Mouse (Mus musculus) testis, adult 2 months (tissue): Measurements from ENCODE around the gene Aplnr. TPM values are rescaled to one million over a fixed set of nuclear protein-coding genes. Genes with fewer than 3 reads are reported as not detected.

ENCODE experiments used
- H3K27ac ChIP-seq: fragments of 200-500 bp; 2 replicates; pipeline ENCODE4 v1.5.1; 2012; ENCODE audit warnings: low read depth, low read length; ENCODE audit not compliant: control insufficient read depth, insufficient read depth
- H3K27me3 ChIP-seq: fragments of 200-500 bp; 2 replicates; pipeline ENCODE4 v1.6.1; 2012; ENCODE audit warnings: mild to moderate bottlenecking, low read length, moderate library complexity; ENCODE audit not compliant: control insufficient read depth, insufficient read depth
- H3K36me3 ChIP-seq: fragments of 200-500 bp; 2 replicates; pipeline ENCODE4 v1.6.1; 2012; ENCODE audit warnings: mild to moderate bottlenecking, low read length; ENCODE audit not compliant: control insufficient read depth, insufficient read depth
- H3K4me1 ChIP-seq: fragments of 200-500 bp; 2 replicates; pipeline ENCODE4 v1.6.1; 2012; ENCODE audit warnings: low read length; ENCODE audit not compliant: control insufficient read depth, insufficient read depth
- H3K4me3 ChIP-seq: fragments of 200-500 bp; 2 replicates; pipeline ENCODE4 v1.5.1; 2012; ENCODE audit warnings: low read depth, mild to moderate bottlenecking, low read length, moderate library complexity, mixed read lengths; ENCODE audit not compliant: control insufficient read depth
- CTCF ChIP-seq: fragments of 200-500 bp; IDR thresholded peaks from 2 replicates; pipeline ENCODE4 v1.5.1; 2012; ENCODE audit warnings: low read depth, mild to moderate bottlenecking, inconsistent platforms, low read length, moderate library complexity; ENCODE audit not compliant: control insufficient read depth, insufficient read depth, insufficient replicate concordance
- POLR2A ChIP-seq: fragments of 200-500 bp; IDR thresholded peaks from 2 replicates; pipeline ENCODE4 v1.6.1; 2012; ENCODE audit warnings: low read depth, mild to moderate bottlenecking, inconsistent platforms, low read length, moderate library complexity; ENCODE audit not compliant: control insufficient read depth
- polyA plus RNA-seq: library from polyadenylated mRNA; depleted of rRNA; stranded (reverse); fragments of >200 nt; gene quantifications from 2 replicates; pipeline ENCODE4 v1.2.3, GENCODE M21; 2012

Aplnr gene
- polyA plus RNA-seq, 1 experiment, result 0.27 TPM

DNA sequence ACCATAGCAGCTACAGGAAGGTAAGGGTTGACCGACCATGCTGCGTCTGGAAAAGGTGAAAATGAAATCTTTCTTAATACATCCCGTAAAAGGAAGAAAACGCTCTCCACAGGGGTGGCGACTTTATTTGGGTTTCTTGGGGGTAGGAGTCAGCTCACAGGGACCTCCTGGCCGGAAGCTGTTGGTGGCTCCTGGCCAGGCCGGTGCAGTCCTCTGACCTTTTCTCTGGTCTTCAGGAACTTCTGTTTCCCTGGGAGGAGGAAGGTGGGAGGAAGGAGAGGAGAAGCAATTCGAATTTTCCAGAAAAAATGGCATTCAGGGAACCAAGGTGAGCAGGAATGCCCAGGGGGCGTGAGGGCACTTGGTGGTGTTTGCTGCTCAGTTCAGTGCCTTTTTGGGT is 19.3 kb downstream of the Aplnr start:
- Histone ChIP-seq H3K4me3 (no peak overlapping the region), H3K36me3 (no peaks in the 10 kb centered on the region), H3K27ac (no peak overlapping the region), H3K4me1 (no peaks in the 10 kb centered on the region), H3K27me3 (no peaks in the 10 kb centered on the region)
- no peak for TF ChIP-seq CTCF
- no peak for TF ChIP-seq POLR2A

DNA sequence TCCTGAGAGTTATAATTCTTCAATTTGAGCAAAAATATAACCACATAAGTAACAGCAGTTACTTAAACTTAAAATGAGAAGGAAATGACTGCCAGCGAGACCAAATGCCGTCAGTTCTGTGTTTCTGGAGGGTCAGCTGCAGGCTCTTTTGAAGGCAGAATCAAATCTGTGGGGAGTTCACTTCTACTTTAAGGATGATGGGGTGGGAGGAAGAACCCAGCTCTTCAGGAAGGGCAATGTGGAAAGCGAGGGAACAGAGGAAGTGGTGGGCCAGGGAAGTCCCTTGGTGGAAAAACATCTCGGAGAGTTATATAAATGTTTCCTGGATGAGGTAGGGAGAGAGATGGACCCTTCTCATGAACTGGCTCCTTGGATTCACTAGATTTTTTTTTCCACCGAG is 20.1 kb downstream of the Aplnr start:
- Histone ChIP-seq H3K4me3 (no peak overlapping the region), H3K27me3 (no peaks in the 10 kb centered on the region), H3K4me1 (no peaks in the 10 kb centered on the region), H3K27ac (no peak overlapping the region), H3K36me3 (no peaks in the 10 kb centered on the region)
- TF ChIP-seq CTCF (no peak), POLR2A (no peak)

DNA sequence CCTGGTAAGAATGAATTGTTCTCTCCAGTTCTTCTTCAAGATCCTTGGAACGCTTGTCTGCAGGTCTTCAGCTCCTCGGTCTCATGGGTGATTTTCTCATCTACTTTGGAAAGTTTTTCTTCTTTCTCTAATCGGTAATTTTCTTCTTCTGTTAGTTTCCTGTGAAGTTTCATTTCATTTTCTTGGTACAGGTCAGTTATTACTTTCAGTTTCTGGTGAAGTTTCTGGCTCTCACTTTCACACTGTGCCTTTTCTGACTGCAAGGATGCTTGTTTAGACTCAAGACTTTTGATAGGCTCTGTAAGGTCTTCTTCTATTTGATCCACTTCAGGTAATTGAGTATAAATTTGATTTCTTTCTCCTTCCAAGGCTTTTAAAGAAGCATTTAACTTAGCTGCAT is 21.4 kb downstream of the Aplnr start:
- H3K4me1 ChIP-seq, result no peaks in the 10 kb centered on the region
- H3K27me3 ChIP-seq, result no peaks in the 10 kb centered on the region

DNA sequence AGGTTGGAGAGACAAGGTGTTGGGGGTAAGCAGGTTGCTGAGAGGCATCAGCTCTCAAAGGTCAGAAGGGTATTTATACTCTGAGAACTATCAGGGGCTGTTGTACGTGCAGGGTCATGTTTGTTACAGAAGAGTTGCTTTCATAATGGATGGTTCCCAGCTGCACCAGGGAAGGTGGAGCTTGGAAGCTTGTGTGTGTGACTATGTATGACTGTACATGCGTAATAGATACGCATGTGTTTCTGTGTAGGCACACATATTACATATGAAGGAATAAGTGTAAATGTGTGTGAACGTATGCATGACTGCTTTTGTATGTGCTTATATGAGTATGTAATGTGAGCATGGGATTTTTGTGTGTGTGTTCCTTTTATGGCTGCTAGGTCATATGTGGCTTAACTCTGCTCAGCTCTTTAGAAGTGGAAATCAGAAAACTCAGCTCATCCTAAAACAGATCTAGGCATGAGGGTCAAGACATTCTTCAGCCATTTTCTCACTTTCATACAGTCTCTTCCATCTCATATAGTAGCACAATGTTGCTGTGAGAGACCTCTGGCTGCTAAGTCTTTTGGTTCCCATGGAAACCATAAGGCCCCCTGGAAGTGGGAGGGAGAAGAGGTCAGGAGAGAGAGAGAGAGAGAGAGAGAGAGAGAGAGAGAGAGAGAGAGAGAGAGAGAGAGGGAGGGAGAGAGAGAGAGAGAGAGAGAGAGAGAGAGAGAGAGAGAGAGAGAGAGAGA is 25.0 kb downstream of the Aplnr start:
- Histone ChIP-seq H3K36me3 (no peaks in the 10 kb centered on the region), H3K27ac (no peak overlapping the region), H3K4me1 (no peaks in the 10 kb centered on the region), H3K4me3 (no peak overlapping the region), H3K27me3 (no peaks in the 10 kb centered on the region)
- no peak for TF ChIP-seq POLR2A
- no peak for TF ChIP-seq CTCF

More for the DNA sequence above, 21.4 kb downstream of the Aplnr start:
- Histone ChIP-seq H3K27ac (no peak overlapping the region), H3K4me3 (no peak overlapping the region), H3K36me3 (no peaks in the 10 kb centered on the region)
- no peak for TF ChIP-seq CTCF
- no peak for TF ChIP-seq POLR2A

DNA sequence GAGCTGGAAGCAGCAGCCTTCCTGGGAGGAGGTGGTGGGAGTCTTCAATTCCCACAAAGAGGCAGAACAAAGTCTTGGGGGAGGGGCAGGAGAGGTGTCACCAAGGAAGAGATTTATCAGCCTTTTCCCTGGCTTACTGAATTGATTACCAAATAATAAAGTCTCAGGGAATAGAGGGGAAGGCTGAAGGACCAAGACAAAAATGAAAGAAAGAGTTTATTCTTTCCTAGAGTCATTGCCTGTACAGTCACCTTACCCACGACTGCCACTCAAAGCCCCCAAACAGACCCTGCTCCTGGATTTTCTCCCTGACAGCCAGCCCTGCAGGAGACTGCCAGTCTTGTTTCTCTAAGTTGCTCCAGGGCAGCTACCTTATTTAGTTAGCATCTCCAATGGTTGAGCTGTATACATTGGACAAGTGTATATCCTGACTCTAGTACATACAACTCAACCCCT is 25.6 kb downstream of the Aplnr start:
- no peaks in the 10 kb centered on the region for H3K36me3 ChIP-seq
- H3K27ac ChIP-seq, result no peak overlapping the region
- H3K4me3 ChIP-seq, result no peak overlapping the region
- TF ChIP-seq CTCF (no peak), POLR2A (no peak)
- H3K4me1 ChIP-seq, result no peaks in the 10 kb centered on the region
- no peaks in the 10 kb centered on the region for H3K27me3 ChIP-seq

DNA sequence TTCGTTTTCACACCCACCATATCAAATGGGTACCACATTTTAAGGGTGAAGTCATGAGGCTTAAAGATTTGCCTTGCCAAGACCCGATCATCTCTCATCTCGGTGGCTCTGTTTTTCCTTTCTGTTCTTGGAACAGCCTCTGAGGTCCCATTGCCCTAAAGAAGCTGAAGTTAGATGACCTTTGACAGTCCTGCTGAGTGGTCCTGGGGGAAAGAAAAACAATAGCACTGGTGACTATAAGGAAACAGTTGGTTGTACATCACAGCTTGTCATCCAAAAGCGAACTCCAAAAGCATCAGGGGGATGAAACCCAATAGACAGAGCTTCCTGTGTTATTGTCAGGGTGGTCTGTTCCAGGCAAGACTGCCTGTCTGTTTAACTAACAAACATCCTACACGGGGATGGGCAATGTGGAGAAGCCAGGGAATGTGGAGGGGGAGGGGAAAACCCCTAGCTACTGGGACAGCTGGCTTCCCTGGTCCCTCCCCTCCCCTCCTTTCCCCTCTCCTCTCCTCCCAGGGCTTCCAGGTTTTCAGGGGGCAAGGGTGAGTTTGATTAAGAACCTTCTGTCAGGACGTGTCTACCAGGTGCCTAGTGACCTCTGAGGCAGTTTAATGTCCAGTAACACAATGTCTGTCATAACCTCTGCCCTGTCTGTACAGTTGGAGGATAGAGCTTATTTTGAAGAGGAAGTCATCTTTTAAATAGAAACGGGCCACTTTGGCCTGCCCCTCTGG is 27.5 kb downstream of the Aplnr start:
- Histone ChIP-seq H3K36me3 (no peaks in the 10 kb centered on the region), H3K27me3 (no peaks in the 10 kb centered on the region), H3K27ac (no peak overlapping the region), H3K4me1 (no peaks in the 10 kb centered on the region), H3K4me3 (no peak overlapping the region)
- TF ChIP-seq CTCF (no peak), POLR2A (no peak)

DNA sequence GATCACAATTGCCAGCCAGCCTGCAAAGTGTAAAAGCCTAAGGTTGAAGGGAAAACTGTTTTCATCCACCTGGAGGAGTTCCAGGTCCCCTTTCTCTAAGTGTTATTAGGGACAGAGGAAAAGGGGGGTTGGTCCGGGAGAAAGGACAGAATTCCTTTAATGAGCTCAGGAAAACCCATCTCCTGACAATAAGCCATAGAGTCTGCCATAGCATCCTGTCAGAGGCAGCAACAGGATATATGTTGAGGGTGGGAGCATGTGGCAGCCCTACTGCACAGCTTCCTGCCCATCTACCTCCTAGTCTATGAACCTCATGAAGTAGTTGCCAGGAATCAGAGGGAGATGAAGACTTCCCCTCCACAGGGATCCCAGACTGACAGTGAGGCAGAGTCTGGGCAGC is 31.6 kb downstream of the Aplnr start:
- Histone ChIP-seq H3K36me3 (no peaks in the 10 kb centered on the region), H3K4me1 (no peaks in the 10 kb centered on the region), H3K27ac (no peak overlapping the region), H3K4me3 (no peak overlapping the region), H3K27me3 (no peaks in the 10 kb centered on the region)
- TF ChIP-seq POLR2A (no peak), CTCF (no peak)
